Comparison of ENCODE assay signal across 7 mouse cellular contexts in the genomic region with DNA sequence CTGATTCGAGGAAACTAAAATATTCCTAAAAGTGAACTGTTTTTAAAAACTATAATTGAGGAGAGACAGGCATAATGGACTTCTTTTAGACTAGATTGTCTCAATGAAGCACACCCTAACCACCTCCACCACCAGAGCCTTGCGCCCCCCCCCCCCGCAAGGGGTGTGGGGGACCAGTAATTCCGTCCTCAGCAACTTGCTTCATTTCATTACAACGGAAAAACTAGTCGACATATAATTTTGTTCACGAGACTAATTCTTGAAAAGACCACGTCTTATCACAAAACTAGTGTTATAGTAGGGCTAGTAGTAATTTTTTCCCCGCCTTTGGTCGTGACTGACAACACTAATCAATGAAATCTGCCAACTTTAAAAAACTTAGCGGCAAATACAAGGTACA. TPM values are rescaled to one million over a fixed set of nuclear protein-coding genes. Genes with fewer than 3 reads are reported as not detected.
A peak's percentile ranks its signal among the peaks of the same experiment; 100 is the strongest.
DNase-seq lines count a peak whose midpoint lies in the region; ATAC-seq lines count a peak whose summit lies in the region.

No protein-coding gene starts in this region.

- peak overlapping the region; percentile 85 for H3K4me2 ChIP-seq in forebrain, embryonic 11.5 days (ENCODE audit: low read depth, low read length, severe bottlenecking)
- H3K4me2 ChIP-seq in liver, embryonic 11.5 days, result peak overlapping the region; percentile 81

- WGBS in forebrain, embryonic 11.5 days, result 1% methylated on average over 11 of the region's 11 CpGs
- under 1% methylated on average over 11 of the region's 11 CpGs for WGBS in liver, embryonic 11.5 days

- ATAC-seq in forebrain, embryonic 11.5 days (replicated peaks; ENCODE audit: low FRiP score), result no peak
- no peak for ATAC-seq in liver, embryonic 11.5 days (replicated peaks; ENCODE audit: low FRiP score)
- no peak for ATAC-seq in inflammation-experienced regulatory T-cells, adult 6 months

- H3K9me3 ChIP-seq in forebrain, embryonic 11.5 days (ENCODE audit: control insufficient read depth, low read length), result no peaks in the 10 kb centered on the region
- no peaks in the 10 kb centered on the region for H3K9me3 ChIP-seq in liver, embryonic 11.5 days (ENCODE audit: control insufficient read depth, low read length)

- peak; percentile 25 for DNase-seq in thymus, postnatal 0 days (ENCODE audit: low spot score)
- DNase-seq in thymus, adult 18-20 months, result no peak
- DNase-seq in forebrain, embryonic 11.5 days (ENCODE audit: low spot score), result peak; percentile 61
- DNase-seq in liver, embryonic 11.5 days (ENCODE audit: low spot score), result no peak
- DNase-seq in frontal cortex, postnatal 10 days (ENCODE audit: low spot score in 2 of 2), result no peak
- DNase-seq in cerebellum, adult 9-10 months, result no peak

- peak overlapping the region; percentile 100 for H3K4me3 ChIP-seq in forebrain, embryonic 11.5 days (ENCODE audit: low read depth, low read length)
- H3K4me3 ChIP-seq in liver, embryonic 11.5 days (ENCODE audit: low read depth, low read length), result peak overlapping the region; percentile 100

- no peaks in the 10 kb centered on the region; the same call in 1 of the 2 replicates for H3K4me1 ChIP-seq in forebrain, embryonic 11.5 days (replicated peaks; ENCODE audit: control insufficient read depth, insufficient read depth, low read length)
- H3K4me1 ChIP-seq in liver, embryonic 11.5 days (replicated peaks; ENCODE audit: control insufficient read depth, insufficient read depth, low read length), result peaks cover 10% of the 10 kb centered on the region; the same call in 1 of the 2 replicates

- peaks cover 20% of the 10 kb centered on the region for H3K36me3 ChIP-seq in forebrain, embryonic 11.5 days (ENCODE audit: control insufficient read depth, insufficient read depth, low read length)
- H3K36me3 ChIP-seq in liver, embryonic 11.5 days (ENCODE audit: control insufficient read depth, insufficient read depth, low read length), result peaks cover 19% of the 10 kb centered on the region

- H3K27ac ChIP-seq in forebrain, embryonic 11.5 days (ENCODE audit: low read depth, low read length), result peak overlapping the region; percentile 98; the same call in 1 of the 2 replicates
- peak overlapping the region; percentile 97 for H3K27ac ChIP-seq in liver, embryonic 11.5 days (ENCODE audit: low read depth, low read length)

- peak overlapping the region; percentile 100 for H3K9ac ChIP-seq in forebrain, embryonic 11.5 days (ENCODE audit: low read length)
- peak overlapping the region; percentile 100 for H3K9ac ChIP-seq in liver, embryonic 11.5 days (ENCODE audit: low read depth, low read length)

- H3K27me3 ChIP-seq in forebrain, embryonic 11.5 days (ENCODE audit: control insufficient read depth, insufficient read depth, low read length), result no peaks in the 10 kb centered on the region
- H3K27me3 ChIP-seq in liver, embryonic 11.5 days (replicated peaks; ENCODE audit: control insufficient read depth, insufficient read depth, low read length), result no peaks in the 10 kb centered on the region

RNA-seq across cellular contexts. Expression of a gene that starts 1.5 kb away (rescaled TPM):
- polyA plus RNA-seq in thymus, postnatal 0 days (2015; fragmentation: Nextera tagmentation; extraction: Ambion mirVana), result 28.5 and 30.5 TPM in 2 replicates
- polyA plus RNA-seq in forebrain, embryonic 11.5 days (2014; fragmentation: Nextera tagmentation; extraction: Ambion mirVana), result 35.9 and 40.9 TPM in 2 replicates
- 32.6 and 32.9 TPM in 2 replicates for polyA plus RNA-seq in liver, embryonic 11.5 days (2014; fragmentation: Nextera tagmentation; extraction: Ambion mirVana)
- 10 to 100 TPM; 22.8 to 24.7 (median 23.3) TPM for polyA plus RNA-seq in inflammation-experienced regulatory T-cells, adult 6 months (2017; shearing (Covaris generic))

RNA-seq across cellular contexts. Expression of a gene that starts 2.6 kb away (rescaled TPM):
- 1,350 and 1,444 TPM in 2 replicates for polyA plus RNA-seq in thymus, postnatal 0 days (2015; fragmentation: Nextera tagmentation; extraction: Ambion mirVana)
- 2,577 and 2,646 TPM in 2 replicates for polyA plus RNA-seq in forebrain, embryonic 11.5 days (2014; fragmentation: Nextera tagmentation; extraction: Ambion mirVana)
- polyA plus RNA-seq in liver, embryonic 11.5 days (2014; fragmentation: Nextera tagmentation; extraction: Ambion mirVana), result 1,515 and 1,628 TPM in 2 replicates
- polyA plus RNA-seq in inflammation-experienced regulatory T-cells, adult 6 months (2017; shearing (Covaris generic)), result 1,000 to 10,000 TPM; 1,885 to 2,917 (median 2,228) TPM

RNA-seq across cellular contexts. Expression of a gene that starts 15.6 kb away (rescaled TPM):
- 45.1 and 45.6 TPM in 2 replicates for polyA plus RNA-seq in thymus, postnatal 0 days (2015; fragmentation: Nextera tagmentation; extraction: Ambion mirVana)
- 27.6 and 30.7 TPM in 2 replicates for polyA plus RNA-seq in forebrain, embryonic 11.5 days (2014; fragmentation: Nextera tagmentation; extraction: Ambion mirVana)
- 39.3 and 39.6 TPM in 2 replicates for polyA plus RNA-seq in liver, embryonic 11.5 days (2014; fragmentation: Nextera tagmentation; extraction: Ambion mirVana)
- polyA plus RNA-seq in inflammation-experienced regulatory T-cells, adult 6 months (2017; shearing (Covaris generic)), result 10 to 100 TPM in 2 of 3 experiments, 1 to 10 TPM in 1; 5.5 to 24.5 (median 21.2) TPM

RNA-seq across cellular contexts. Expression of a gene that starts 41.7 kb away (rescaled TPM):
- 0.04 and 0.09 TPM in 2 replicates for polyA plus RNA-seq in thymus, postnatal 0 days (2015; fragmentation: Nextera tagmentation; extraction: Ambion mirVana)
- 1.3 and 1.7 TPM in 2 replicates for polyA plus RNA-seq in forebrain, embryonic 11.5 days (2014; fragmentation: Nextera tagmentation; extraction: Ambion mirVana)
- 0.11 and 0.40 TPM in 2 replicates for polyA plus RNA-seq in liver, embryonic 11.5 days (2014; fragmentation: Nextera tagmentation; extraction: Ambion mirVana)
- not detected for polyA plus RNA-seq in inflammation-experienced regulatory T-cells, adult 6 months (2017; shearing (Covaris generic))

Comparison
In these comparisons a context has a peak if more than half of its experiments do, and no peak if none do; other contexts are left out.
1. DNase-seq: peak in thymus, postnatal 0 days (single experiment) and forebrain, embryonic 11.5 days (single experiment); none in thymus, adult 18-20 months (0 of 2), liver, embryonic 11.5 days (single experiment), frontal cortex, postnatal 10 days (0 of 2) and cerebellum, adult 9-10 months (single experiment).